Mouse (Mus musculus) hindbrain, embryonic 13.5 days (tissue): ENCODE results near the gene Arhgap45. TPM values are rescaled to one million over a fixed set of nuclear protein-coding genes. Genes with fewer than 3 reads are reported as not detected.
A peak's percentile ranks its signal among the peaks of the same experiment; 100 is the strongest.

Experiments
- ATAC-seq: fragments of 200-750 bp; cut with Nextera tagmentation; 2 replicates; pipeline ENCODE4 v1.8.0; 2017; ENCODE audit warnings: moderate TSS enrichment; ENCODE audit not compliant: low FRiP score
- H3K27ac ChIP-seq: fragments of 300-500 bp; sonication (generic); 2 replicates; pipeline ENCODE4 v1.5.1; 2015; ENCODE audit warnings: inconsistent platforms, mild to moderate bottlenecking, moderate library complexity
- H3K27me3 ChIP-seq: fragments of 300-500 bp; sonication (generic); 2 replicates; pipeline ENCODE4 v1.6.1; 2015; ENCODE audit warnings: mild to moderate bottlenecking, inconsistent platforms
- H3K36me3 ChIP-seq: fragments of 300-500 bp; sonication (generic); 2 replicates; pipeline ENCODE4 v1.6.1; 2015; ENCODE audit warnings: mild to moderate bottlenecking, inconsistent platforms
- H3K4me1 ChIP-seq: fragments of 300-500 bp; sonication (generic); replicated peaks from 2 replicates; pipeline ENCODE4 v1.6.1; 2015; ENCODE audit warnings: inconsistent platforms
- H3K4me2 ChIP-seq: fragments of 300-500 bp; sonication (generic); 2 replicates; pipeline ENCODE4 v1.6.1; 2015; ENCODE audit warnings: inconsistent platforms, mild to moderate bottlenecking, moderate library complexity
- H3K4me3 ChIP-seq: fragments of 300-500 bp; sonication (generic); 2 replicates; pipeline ENCODE4 v1.5.1; 2015; ENCODE audit warnings: mild to moderate bottlenecking, inconsistent platforms
- H3K9ac ChIP-seq: fragments of 300-500 bp; sonication (generic); 2 replicates; pipeline ENCODE4 v1.6.1; 2015; ENCODE audit warnings: mild to moderate bottlenecking, inconsistent platforms
- H3K9me3 ChIP-seq: fragments of 300-500 bp; sonication (generic); 2 replicates; pipeline ENCODE4 v1.6.1; 2016; ENCODE audit warnings: inconsistent platforms
- WGBS: fragments of 180-500 bp; shearing (Covaris S2); methylation state at CpG from one replicate; pipeline ENCODE4 v1.1.7; 2015; 5-methylcytosine and 5-hydroxymethylcytosine counted together
- polyA plus RNA-seq: library from polyadenylated mRNA; unstranded; fragments of >200 nt; fragmentation: Nextera tagmentation; extraction: Ambion mirVana; gene quantifications from 2 replicates; pipeline ENCODE4 v1.2.1, GENCODE M21; 2015

Arhgap45 gene
- polyA plus RNA-seq, 1 experiment from 2014 or later, result 2.8 TPM

DNA sequence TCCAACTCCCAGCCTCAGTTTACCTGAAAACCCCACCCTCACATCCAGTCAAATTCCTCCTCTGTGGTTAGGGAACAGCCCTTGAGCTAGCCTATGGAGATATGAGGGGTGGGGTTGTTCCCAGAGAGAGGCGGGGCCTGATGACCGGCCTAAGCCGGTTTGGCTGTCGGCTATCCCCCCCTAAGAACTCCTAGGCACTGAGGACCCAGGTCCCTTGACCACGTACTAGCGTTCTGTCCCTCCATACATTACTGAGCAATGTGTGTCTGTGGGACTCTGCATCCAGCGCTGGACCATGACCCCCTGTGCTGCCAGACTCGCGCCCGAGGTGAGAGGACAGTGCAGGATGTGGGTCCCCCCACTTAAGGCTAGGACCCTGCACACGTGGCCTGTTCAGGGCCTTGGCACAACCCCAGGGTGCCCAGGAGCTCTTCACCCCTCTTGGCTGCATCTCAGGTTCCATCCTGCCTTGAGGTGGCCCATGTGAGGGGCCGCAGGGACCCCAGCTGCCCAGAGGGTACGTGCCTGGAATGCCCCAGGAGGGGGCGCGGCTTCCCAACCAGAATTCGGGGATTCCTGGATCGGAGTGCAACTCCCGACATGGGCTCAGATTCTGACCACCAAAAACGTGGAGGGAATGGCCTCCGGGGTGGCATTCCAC is 3.1 kb downstream of the Arhgap45 start:
- Histone ChIP-seq H3K9ac (peak overlapping the region; percentile 46; the same call in 1 of the 2 replicates), H3K27me3 (peaks cover 64% of the 10 kb centered on the region)
- 7% methylated on average over 20 of the region's 20 CpGs for WGBS

DNA sequence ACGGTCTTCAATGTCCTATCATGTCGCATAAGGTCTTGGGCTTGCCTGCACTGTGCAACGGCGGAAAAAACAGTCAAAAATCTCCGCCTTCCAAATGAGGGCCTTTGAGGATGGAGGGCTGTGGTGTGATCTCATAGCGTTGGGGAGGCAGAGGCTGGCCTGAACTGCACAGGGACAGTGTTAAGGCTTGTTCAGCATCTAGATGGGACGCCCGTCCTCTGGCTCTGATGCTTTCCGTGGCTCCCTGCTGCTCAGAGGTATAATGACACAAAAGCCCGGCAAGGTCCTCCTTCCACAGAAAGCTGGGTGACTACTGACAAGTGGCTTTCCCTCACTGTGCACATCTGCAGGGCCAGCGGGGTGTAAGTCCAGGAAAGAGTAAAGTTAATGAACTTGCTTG is 3.7 kb downstream of the Arhgap45 start:
- H3K9ac ChIP-seq, result peak overlapping the region; percentile 46; the same call in 1 of the 2 replicates
- no peak for ATAC-seq
- 25% methylated on average over 11 of the region's 11 CpGs for WGBS
- H3K36me3 ChIP-seq, result no peaks in the 10 kb centered on the region
- H3K27ac ChIP-seq, result no peak overlapping the region
- H3K27me3 ChIP-seq, result peaks cover 58% of the 10 kb centered on the region
- no peaks in the 10 kb centered on the region for H3K9me3 ChIP-seq
- no peak overlapping the region for H3K4me2 ChIP-seq
- 0 out of 2 replicates have a peak, but pooled peaks cover 6% of the 10 kb centered on the region for H3K4me1 ChIP-seq
- no peak overlapping the region for H3K4me3 ChIP-seq

More for the DNA sequence above, 3.1 kb downstream of the Arhgap45 start:
- no peak; the same call in 1 of the 2 replicates for ATAC-seq
- H3K4me3 ChIP-seq, result peak overlapping the region; percentile 11; the same call in 1 of the 2 replicates
- 0 out of 2 replicates have a peak overlapping the region, but pooled peaks have one; percentile 19 for H3K4me2 ChIP-seq
- no peaks in the 10 kb centered on the region for H3K9me3 ChIP-seq
- H3K4me1 ChIP-seq, result 0 out of 2 replicates have a peak, but pooled peaks cover 6% of the 10 kb centered on the region
- peaks cover 3% of the 10 kb centered on the region; the same call in 1 of the 2 replicates for H3K36me3 ChIP-seq
- H3K27ac ChIP-seq, result no peak overlapping the region

DNA sequence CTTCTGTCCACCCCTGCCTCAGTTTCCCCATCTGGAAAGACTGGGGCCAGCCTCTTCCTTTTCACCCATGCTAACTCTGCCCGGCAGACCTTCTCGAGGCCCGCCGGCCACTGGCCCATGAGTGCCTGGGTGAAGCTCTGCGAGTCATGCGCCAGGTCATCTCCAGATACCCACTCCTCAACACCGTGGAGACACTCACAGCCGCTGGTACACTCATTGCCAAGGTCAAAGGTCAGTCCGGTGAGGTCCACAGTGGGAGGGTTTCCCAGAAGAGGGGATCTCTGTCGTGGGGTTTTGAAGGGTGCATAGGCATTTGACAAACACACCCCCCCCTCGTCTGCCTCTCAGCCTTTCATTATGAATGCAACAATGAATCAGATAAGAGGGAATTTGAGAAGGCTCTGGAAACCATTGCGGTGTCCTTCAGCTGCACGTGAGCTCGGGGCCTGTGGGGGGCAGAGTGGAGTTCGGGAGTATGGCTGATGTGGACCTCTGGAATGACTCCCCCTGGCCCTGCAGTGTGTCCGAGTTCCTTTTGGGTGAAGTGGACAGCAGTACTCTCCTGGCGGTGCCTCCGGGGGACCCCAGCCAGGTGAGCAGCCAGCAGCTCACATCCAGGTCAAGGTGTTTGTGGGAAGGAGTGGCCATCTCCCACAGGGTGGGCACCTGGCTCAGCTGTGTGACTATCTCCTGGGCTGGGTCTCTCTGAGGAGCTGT is 4.3 kb downstream of the Arhgap45 start:
- no peak overlapping the region for H3K9ac ChIP-seq
- H3K9me3 ChIP-seq, result no peaks in the 10 kb centered on the region
- H3K4me2 ChIP-seq, result no peak overlapping the region
- no peaks in the 10 kb centered on the region for H3K36me3 ChIP-seq
- H3K27ac ChIP-seq, result no peak overlapping the region
- no peak overlapping the region for H3K4me3 ChIP-seq
- no peak for ATAC-seq
- 0 out of 2 replicates have a peak, but pooled peaks cover 6% of the 10 kb centered on the region for H3K4me1 ChIP-seq
- WGBS, result 89% methylated on average over 18 of the region's 18 CpGs
- H3K27me3 ChIP-seq, result peaks cover 53% of the 10 kb centered on the region

DNA sequence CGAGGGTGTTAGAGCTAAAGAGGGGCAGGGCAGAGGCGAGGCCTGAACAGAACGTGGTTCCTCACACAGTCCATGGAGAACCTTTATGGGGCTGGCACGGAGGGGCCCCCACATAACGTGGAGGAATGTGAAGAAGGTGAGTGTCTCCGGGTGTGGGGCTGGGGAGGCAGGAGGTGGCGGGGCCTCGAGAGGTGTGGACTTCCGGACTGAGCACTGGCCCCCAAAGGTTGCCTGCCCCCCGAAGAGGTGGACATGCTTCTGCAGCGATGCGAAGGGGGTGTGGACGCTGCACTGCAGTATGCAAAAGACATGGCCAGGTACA is 4.8 kb downstream of the Arhgap45 start:
- H3K27ac ChIP-seq, result no peak overlapping the region
- H3K4me2 ChIP-seq, result no peak overlapping the region
- H3K36me3 ChIP-seq, result no peaks in the 10 kb centered on the region
- ATAC-seq, result 0 out of 2 replicates have a peak, but pooled peaks have one; percentile 6
- no peaks in the 10 kb centered on the region for H3K9me3 ChIP-seq
- H3K9ac ChIP-seq, result no peak overlapping the region
- H3K27me3 ChIP-seq, result peaks cover 48% of the 10 kb centered on the region
- 95% methylated on average over 13 of the region's 13 CpGs for WGBS
- H3K4me3 ChIP-seq, result no peak overlapping the region
- H3K4me1 ChIP-seq, result 0 out of 2 replicates have a peak, but pooled peaks cover 6% of the 10 kb centered on the region

DNA sequence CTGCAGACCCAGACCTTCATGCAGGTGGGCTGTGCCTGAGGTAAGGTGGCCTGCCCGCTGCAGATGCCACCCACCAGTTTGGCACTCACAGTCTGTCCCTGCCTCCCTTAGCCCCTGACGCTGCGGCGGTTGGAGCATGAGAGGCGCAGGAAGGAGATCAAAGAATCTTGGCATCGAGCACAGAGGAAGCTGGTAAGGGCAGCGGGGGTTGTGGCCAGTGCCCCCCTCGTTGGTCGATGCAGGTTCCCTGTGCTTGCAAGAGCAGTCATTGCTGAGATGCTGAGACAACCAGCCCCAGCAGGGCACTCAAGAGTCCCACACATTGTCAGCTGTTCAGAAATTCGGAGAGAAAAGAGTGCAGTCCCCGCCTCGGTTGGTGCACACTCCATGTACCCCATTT is 5.7 kb downstream of the Arhgap45 start:
- Histone ChIP-seq H3K4me3 (no peak overlapping the region), H3K27ac (no peak overlapping the region), H3K4me1 (0 out of 2 replicates have a peak, but pooled peaks cover 6% of the 10 kb centered on the region), H3K27me3 (peaks cover 39% of the 10 kb centered on the region), H3K36me3 (no peaks in the 10 kb centered on the region), H3K4me2 (no peak overlapping the region), H3K9me3 (no peaks in the 10 kb centered on the region), H3K9ac (no peak overlapping the region)
- no peak for ATAC-seq
- 91% methylated on average over 12 of the region's 12 CpGs for WGBS

DNA sequence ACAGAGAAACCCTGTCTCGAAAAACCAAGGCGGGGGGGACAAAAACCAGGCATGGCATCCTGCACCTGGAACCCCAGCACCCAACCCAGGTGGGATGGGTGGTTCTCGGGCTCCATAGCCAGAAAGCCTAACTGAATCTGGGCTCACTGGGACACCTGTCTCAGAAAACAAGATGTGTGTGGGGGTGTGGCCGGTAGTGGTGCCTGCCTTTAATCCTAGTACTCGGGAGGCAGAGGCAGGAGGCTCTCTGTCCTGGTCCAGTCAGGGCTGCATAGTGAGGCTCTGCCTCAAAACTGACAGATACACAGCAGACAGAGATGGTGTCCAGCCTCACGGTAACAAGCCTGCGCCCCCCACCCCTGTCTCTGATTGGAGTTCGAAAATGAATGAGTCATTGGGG is 6.4 kb downstream of the Arhgap45 start:
- peaks cover 32% of the 10 kb centered on the region for H3K27me3 ChIP-seq
- H3K4me1 ChIP-seq, result 0 out of 2 replicates have a peak, but pooled peaks cover 6% of the 10 kb centered on the region
- no peak overlapping the region for H3K27ac ChIP-seq
- WGBS, result 95% methylated on average over 8 of the region's 8 CpGs
- ATAC-seq, result no peak
- no peak overlapping the region for H3K9ac ChIP-seq
- no peaks in the 10 kb centered on the region for H3K9me3 ChIP-seq
- no peaks in the 10 kb centered on the region for H3K36me3 ChIP-seq
- H3K4me2 ChIP-seq, result no peak overlapping the region
- H3K4me3 ChIP-seq, result no peak overlapping the region

DNA sequence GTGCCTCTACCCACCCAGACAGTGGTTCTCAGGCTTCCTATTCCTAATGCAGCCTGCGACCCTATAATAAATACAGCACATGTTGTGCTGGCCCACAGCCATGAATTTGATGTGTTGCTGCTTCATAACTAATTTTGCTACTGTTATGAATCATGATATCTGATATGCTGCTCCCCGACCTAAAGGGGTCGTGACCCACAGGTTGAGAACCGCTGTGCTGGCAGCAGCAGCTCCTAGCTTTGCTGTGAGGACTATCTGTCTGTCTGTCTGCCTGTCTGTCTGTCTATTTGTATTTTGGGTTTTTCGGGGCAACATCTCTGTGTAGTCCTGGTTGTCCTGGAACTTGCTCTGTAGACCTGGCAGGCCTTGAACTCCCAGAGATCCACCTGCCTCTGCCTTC is 7.3 kb downstream of the Arhgap45 start:
- 86% methylated on average over 5 of the region's 5 CpGs for WGBS
- Histone ChIP-seq H3K27ac (no peak overlapping the region), H3K4me3 (no peak overlapping the region), H3K36me3 (no peaks in the 10 kb centered on the region), H3K9ac (no peak overlapping the region), H3K4me1 (0 out of 2 replicates have a peak, but pooled peaks cover 6% of the 10 kb centered on the region), H3K4me2 (no peak overlapping the region), H3K27me3 (peaks cover 26% of the 10 kb centered on the region), H3K9me3 (no peaks in the 10 kb centered on the region)
- no peak for ATAC-seq

DNA sequence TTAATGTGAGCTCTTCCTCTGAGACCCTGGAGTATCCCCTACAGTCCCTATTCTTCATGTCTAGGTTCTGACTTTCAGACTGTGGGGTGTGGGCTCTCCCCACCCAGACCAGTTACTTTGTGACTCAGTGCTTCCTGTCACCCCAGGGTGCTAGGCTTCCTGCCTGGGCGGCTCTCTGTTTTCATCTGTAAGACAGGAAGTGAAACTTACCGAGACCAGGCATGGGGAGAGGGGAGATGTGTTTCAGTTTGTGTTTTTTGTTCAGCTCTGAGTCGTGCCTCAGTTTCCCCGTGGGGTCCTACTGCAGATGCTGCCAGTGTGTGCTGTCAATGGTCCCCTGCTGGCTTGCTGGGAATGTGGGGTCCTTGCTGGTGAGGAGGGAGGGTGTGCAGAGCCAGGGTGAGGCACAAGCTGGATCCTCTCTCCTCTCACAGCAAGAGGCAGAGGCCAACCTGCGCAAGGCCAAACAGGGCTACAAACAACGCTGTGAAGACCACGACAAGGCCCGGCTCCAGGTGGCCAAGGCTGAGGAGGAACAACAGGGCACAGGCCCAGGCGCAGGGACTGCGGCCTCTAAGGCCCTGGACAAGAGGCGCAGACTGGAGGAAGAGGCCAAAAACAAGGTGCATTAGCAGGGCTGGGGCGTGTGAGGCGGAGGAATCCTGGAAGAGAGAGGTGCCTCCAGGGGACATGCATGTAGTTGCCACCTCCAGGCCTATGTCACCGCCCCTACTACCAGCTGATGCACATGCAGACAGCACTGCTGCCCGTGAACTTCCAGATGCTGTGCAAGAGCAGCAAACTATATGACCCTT is 8.0 kb downstream of the Arhgap45 start:
- ATAC-seq, result no peak
- 78% methylated on average over 15 of the region's 15 CpGs for WGBS
- no peak overlapping the region for H3K4me2 ChIP-seq
- no peak overlapping the region for H3K4me3 ChIP-seq
- H3K9me3 ChIP-seq, result no peaks in the 10 kb centered on the region
- H3K27me3 ChIP-seq, result peaks cover 20% of the 10 kb centered on the region
- 0 out of 2 replicates have a peak, but pooled peaks cover 5% of the 10 kb centered on the region for H3K4me1 ChIP-seq
- H3K9ac ChIP-seq, result no peak overlapping the region
- no peak overlapping the region for H3K27ac ChIP-seq
- no peaks in the 10 kb centered on the region for H3K36me3 ChIP-seq

DNA sequence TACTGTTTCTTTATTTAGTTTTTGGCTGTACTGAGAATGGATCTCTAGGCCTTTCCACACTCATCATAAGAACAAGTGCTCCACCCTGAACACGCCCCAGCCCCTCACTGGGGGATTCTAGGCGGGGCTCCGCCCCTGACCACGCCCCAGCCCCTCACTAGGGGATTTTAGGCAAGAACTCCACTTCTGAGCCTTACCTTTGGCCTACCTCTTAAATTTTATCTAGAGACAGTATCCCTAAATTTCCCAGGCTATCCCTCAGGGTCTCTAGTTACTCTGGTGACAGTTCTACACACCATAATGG is 8.5 kb downstream of the Arhgap45 start:
- Histone ChIP-seq H3K9me3 (no peaks in the 10 kb centered on the region), H3K4me1 (no peaks in the 10 kb centered on the region), H3K4me2 (no peak overlapping the region), H3K4me3 (no peak overlapping the region), H3K9ac (no peak overlapping the region), H3K36me3 (no peaks in the 10 kb centered on the region), H3K27me3 (peaks cover 14% of the 10 kb centered on the region), H3K27ac (no peak overlapping the region)
- no peak for ATAC-seq
- 58% methylated on average over 4 of the region's 4 CpGs for WGBS

DNA sequence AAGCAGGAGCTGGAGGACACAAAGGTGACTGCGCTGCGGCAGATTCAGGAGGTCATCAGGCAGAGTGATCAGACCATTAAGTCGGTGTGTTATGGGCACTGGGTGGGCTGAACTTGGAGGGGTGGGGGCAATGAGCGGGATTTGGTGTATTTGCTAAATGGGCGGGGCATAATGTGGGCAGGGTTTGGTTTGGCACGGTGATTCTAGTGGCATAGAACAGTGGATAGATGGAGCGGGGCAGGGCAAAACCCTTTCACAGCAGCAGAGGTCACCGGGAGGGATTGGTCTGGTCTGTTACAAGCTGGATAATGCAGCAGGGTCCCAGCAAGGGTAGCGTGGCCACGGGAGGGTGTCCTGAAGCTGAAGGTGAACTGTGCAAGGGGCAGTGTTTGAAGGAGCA is 9.0 kb downstream of the Arhgap45 start:
- Histone ChIP-seq H3K27ac (no peak overlapping the region), H3K9ac (no peak overlapping the region), H3K36me3 (no peaks in the 10 kb centered on the region), H3K4me2 (no peak overlapping the region), H3K27me3 (peaks cover 9% of the 10 kb centered on the region; the same call in 1 of the 2 replicates), H3K9me3 (no peaks in the 10 kb centered on the region), H3K4me3 (no peak overlapping the region), H3K4me1 (no peaks in the 10 kb centered on the region)
- ATAC-seq, result no peak
- WGBS, result 75% methylated on average over 10 of the region's 10 CpGs

DNA sequence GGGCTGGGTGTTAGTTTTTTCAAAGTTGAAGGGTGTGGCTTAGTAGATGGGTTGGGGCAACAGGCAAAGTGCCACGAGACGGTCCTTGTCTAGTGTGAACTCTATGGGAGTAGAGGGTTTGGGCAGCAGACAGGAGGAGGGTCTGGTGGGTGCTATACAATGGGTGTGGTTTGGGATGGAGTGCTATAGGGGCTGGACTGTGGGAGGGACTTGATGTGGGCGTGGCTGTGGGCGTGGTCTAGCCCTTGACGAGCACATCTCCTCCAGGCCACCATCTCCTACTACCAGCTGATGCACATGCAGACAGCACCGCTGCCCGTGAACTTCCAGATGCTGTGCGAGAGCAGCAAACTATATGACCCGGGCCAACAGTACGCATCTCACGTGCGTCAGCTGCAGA is 9.4 kb downstream of the Arhgap45 start:
- no peak overlapping the region for H3K27ac ChIP-seq
- no peaks in the 10 kb centered on the region for H3K9me3 ChIP-seq
- H3K4me1 ChIP-seq, result no peaks in the 10 kb centered on the region
- 60% methylated on average over 12 of the region's 12 CpGs for WGBS
- 0 out of 2 replicates have a peak, but pooled peaks cover 6% of the 10 kb centered on the region for H3K27me3 ChIP-seq
- H3K4me3 ChIP-seq, result no peak overlapping the region
- no peak overlapping the region for H3K9ac ChIP-seq
- no peak overlapping the region for H3K4me2 ChIP-seq
- ATAC-seq, result no peak
- no peaks in the 10 kb centered on the region for H3K36me3 ChIP-seq
